Mouse (Mus musculus): ENCODE data around the gene Rufy3. TPM values are rescaled to one million over a fixed set of nuclear protein-coding genes. Genes with fewer than 3 reads are reported as not detected.

Rufy3 gene
- polyA plus RNA-seq, 1 experiment from 2014 or later, result 253 TPM

- H3K4me2 ChIP-seq (ENCODE audit: low read length), result no peak overlapping the region
- no peak overlapping the region for H3K9ac ChIP-seq (ENCODE audit: low read depth, low read length)
- H3K27me3 ChIP-seq (replicated peaks; ENCODE audit: control insufficient read depth, insufficient read depth, low read length), result no peaks in the 10 kb centered on the region
- WGBS, result 95% methylated on average over 3 of the region's 3 CpGs
- no peak overlapping the region for H3K27ac ChIP-seq (ENCODE audit: low read depth, low read length)
- peaks cover 53% of the 10 kb centered on the region for H3K36me3 ChIP-seq (ENCODE audit: control insufficient read depth, insufficient read depth, low read length)
- no peaks in the 10 kb centered on the region for H3K9me3 ChIP-seq (ENCODE audit: control insufficient read depth, low read length)
- no peak for ATAC-seq
- H3K4me1 ChIP-seq (ENCODE audit: control insufficient read depth, insufficient read depth, low read depth, low read length), result no peaks in the 10 kb centered on the region
- H3K4me3 ChIP-seq (ENCODE audit: low read length), result no peak overlapping the region
These were observed 98.3 kb downstream of the Rufy3 start for GRCm38 (mm10) chr5:88663151-88663550.

GRCm38 (mm10) chr5:88663875-88664274 is 99.0 kb downstream of the Rufy3 start:
- no peaks in the 10 kb centered on the region for H3K4me1 ChIP-seq (ENCODE audit: control insufficient read depth, insufficient read depth, low read depth, low read length)
- WGBS, result 82% methylated on average over 5 of the region's 5 CpGs
- peaks cover 49% of the 10 kb centered on the region for H3K36me3 ChIP-seq (ENCODE audit: control insufficient read depth, insufficient read depth, low read length)
- no peaks in the 10 kb centered on the region for H3K9me3 ChIP-seq (ENCODE audit: control insufficient read depth, low read length)
- H3K4me3 ChIP-seq (ENCODE audit: low read length), result no peak overlapping the region
- ATAC-seq, result no peak
- no peak overlapping the region for H3K9ac ChIP-seq (ENCODE audit: low read depth, low read length)
- H3K27me3 ChIP-seq (replicated peaks; ENCODE audit: control insufficient read depth, insufficient read depth, low read length), result no peaks in the 10 kb centered on the region
- H3K4me2 ChIP-seq (ENCODE audit: low read length), result no peak overlapping the region
- no peak overlapping the region for H3K27ac ChIP-seq (ENCODE audit: low read depth, low read length)

- H3K9me3 ChIP-seq (ENCODE audit: control insufficient read depth, low read length), result no peaks in the 10 kb centered on the region
- H3K9ac ChIP-seq (ENCODE audit: low read depth, low read length), result peak overlapping the region; percentile 99
- H3K27ac ChIP-seq (ENCODE audit: low read depth, low read length), result peak overlapping the region; percentile 97
- peaks cover 12% of the 10 kb centered on the region for H3K36me3 ChIP-seq (ENCODE audit: control insufficient read depth, insufficient read depth, low read length)
- H3K4me1 ChIP-seq (ENCODE audit: control insufficient read depth, insufficient read depth, low read depth, low read length), result peaks cover 19% of the 10 kb centered on the region
- H3K4me3 ChIP-seq (ENCODE audit: low read length), result peak overlapping the region; percentile 97
- peak; percentile 67; the same call in 1 of the 2 replicates for ATAC-seq
- H3K4me2 ChIP-seq (ENCODE audit: low read length), result peak overlapping the region; percentile 90
- H3K27me3 ChIP-seq (replicated peaks; ENCODE audit: control insufficient read depth, insufficient read depth, low read length), result no peaks in the 10 kb centered on the region
- under 1% methylated on average over 30 of the region's 47 CpGs for WGBS
These were observed 110.0 kb downstream of the Rufy3 start for GRCm38 (mm10) chr5:88674703-88675442.

- peak within 1 kb of the TSS; percentile 99 for H3K9ac ChIP-seq (ENCODE audit: low read depth, low read length)
- no peaks in the 10 kb centered on the region for H3K9me3 ChIP-seq (ENCODE audit: control insufficient read depth, low read length)
- H3K4me3 ChIP-seq (ENCODE audit: low read length), result peak within 1 kb of the TSS; percentile 97
- H3K4me2 ChIP-seq (ENCODE audit: low read length), result peak within 1 kb of the TSS; percentile 90
- H3K36me3 ChIP-seq (ENCODE audit: control insufficient read depth, insufficient read depth, low read length), result 0 out of 2 replicates have a peak, but pooled peaks cover 7% of the 10 kb centered on the region
- under 1% methylated on average over 84 of the region's 127 CpGs for WGBS
- peak; percentile 91 for ATAC-seq
- H3K4me1 ChIP-seq (ENCODE audit: control insufficient read depth, insufficient read depth, low read depth, low read length), result peaks cover 19% of the 10 kb centered on the region
- H3K27ac ChIP-seq (ENCODE audit: low read depth, low read length), result peak within 1 kb of the TSS; percentile 97
- no peaks in the 10 kb centered on the region for H3K27me3 ChIP-seq (replicated peaks; ENCODE audit: control insufficient read depth, insufficient read depth, low read length)
These were observed 110.9 kb downstream of the Rufy3 start, which contains the start of gene Grsf1 for GRCm38 (mm10) chr5:88675443-88676387. Gene Grsf1, minus strand, starts transcription at chr5:88676171.

GRCm38 (mm10) chr5:88678929-88679328 is 114.1 kb downstream of the Rufy3 start:
- peaks cover 12% of the 10 kb centered on the region for H3K4me1 ChIP-seq (ENCODE audit: control insufficient read depth, insufficient read depth, low read depth, low read length)
- ATAC-seq, result no peak
- H3K4me3 ChIP-seq (ENCODE audit: low read length), result no peak overlapping the region
- H3K27ac ChIP-seq (ENCODE audit: low read depth, low read length), result no peak overlapping the region
- H3K9me3 ChIP-seq (ENCODE audit: control insufficient read depth, low read length), result no peaks in the 10 kb centered on the region
- H3K4me2 ChIP-seq (ENCODE audit: low read length), result no peak overlapping the region
- H3K27me3 ChIP-seq (replicated peaks; ENCODE audit: control insufficient read depth, insufficient read depth, low read length), result no peaks in the 10 kb centered on the region
- no peaks in the 10 kb centered on the region for H3K36me3 ChIP-seq (ENCODE audit: control insufficient read depth, insufficient read depth, low read length)
- 46% methylated on average over 7 of the region's 7 CpGs for WGBS
- no peak overlapping the region for H3K9ac ChIP-seq (ENCODE audit: low read depth, low read length)

- H3K36me3 ChIP-seq (ENCODE audit: control insufficient read depth, insufficient read depth, low read length), result no peaks in the 10 kb centered on the region
- no peaks in the 10 kb centered on the region for H3K9me3 ChIP-seq (ENCODE audit: control insufficient read depth, low read length)
- no peaks in the 10 kb centered on the region for H3K27me3 ChIP-seq (replicated peaks; ENCODE audit: control insufficient read depth, insufficient read depth, low read length)
- H3K4me2 ChIP-seq (ENCODE audit: low read length), result no peak overlapping the region
- H3K4me3 ChIP-seq (ENCODE audit: low read length), result no peak overlapping the region
- ATAC-seq, result no peak
- no peak overlapping the region for H3K27ac ChIP-seq (ENCODE audit: low read depth, low read length)
- H3K9ac ChIP-seq (ENCODE audit: low read depth, low read length), result no peak overlapping the region
- 8% methylated on average over 6 of the region's 6 CpGs for WGBS
- H3K4me1 ChIP-seq (ENCODE audit: control insufficient read depth, insufficient read depth, low read depth, low read length), result peaks cover 9% of the 10 kb centered on the region
These were observed 114.5 kb downstream of the Rufy3 start for GRCm38 (mm10) chr5:88679341-88679740.

GRCm38 (mm10) chr5:88680567-88680966 is 115.7 kb downstream of the Rufy3 start:
- no peak overlapping the region for H3K9ac ChIP-seq (ENCODE audit: low read depth, low read length)
- H3K36me3 ChIP-seq (ENCODE audit: control insufficient read depth, insufficient read depth, low read length), result no peaks in the 10 kb centered on the region
- no peaks in the 10 kb centered on the region for H3K27me3 ChIP-seq (replicated peaks; ENCODE audit: control insufficient read depth, insufficient read depth, low read length)
- ATAC-seq, result no peak
- 81% methylated on average over 6 of the region's 6 CpGs for WGBS
- no peaks in the 10 kb centered on the region for H3K9me3 ChIP-seq (ENCODE audit: control insufficient read depth, low read length)
- H3K4me3 ChIP-seq (ENCODE audit: low read length), result no peak overlapping the region
- H3K4me2 ChIP-seq (ENCODE audit: low read length), result no peak overlapping the region
- peaks cover 5% of the 10 kb centered on the region for H3K4me1 ChIP-seq (ENCODE audit: control insufficient read depth, insufficient read depth, low read depth, low read length)
- no peak overlapping the region for H3K27ac ChIP-seq (ENCODE audit: low read depth, low read length)

- Histone ChIP-seq H3K4me3 (ENCODE audit: low read length) (no peak overlapping the region), H3K4me2 (ENCODE audit: low read length) (no peak overlapping the region), H3K36me3 (ENCODE audit: control insufficient read depth, insufficient read depth, low read length) (no peaks in the 10 kb centered on the region), H3K27ac (ENCODE audit: low read depth, low read length) (no peak overlapping the region), H3K27me3 (replicated peaks; ENCODE audit: control insufficient read depth, insufficient read depth, low read length) (no peaks in the 10 kb centered on the region), H3K9ac (ENCODE audit: low read depth, low read length) (no peak overlapping the region), H3K9me3 (ENCODE audit: control insufficient read depth, low read length) (no peaks in the 10 kb centered on the region), H3K4me1 (ENCODE audit: control insufficient read depth, insufficient read depth, low read depth, low read length) (no peaks in the 10 kb centered on the region)
- 91% methylated on average over 9 of the region's 9 CpGs for WGBS
- no peak for ATAC-seq
These were observed 118.9 kb downstream of the Rufy3 start for GRCm38 (mm10) chr5:88683706-88684105.

GRCm38 (mm10) chr5:88684226-88684625 is 119.4 kb downstream of the Rufy3 start:
- Histone ChIP-seq H3K27me3 (replicated peaks; ENCODE audit: control insufficient read depth, insufficient read depth, low read length) (no peaks in the 10 kb centered on the region), H3K4me2 (ENCODE audit: low read length) (no peak overlapping the region), H3K4me3 (ENCODE audit: low read length) (no peak overlapping the region), H3K4me1 (ENCODE audit: control insufficient read depth, insufficient read depth, low read depth, low read length) (no peaks in the 10 kb centered on the region), H3K27ac (ENCODE audit: low read depth, low read length) (no peak overlapping the region), H3K9me3 (ENCODE audit: control insufficient read depth, low read length) (no peaks in the 10 kb centered on the region), H3K36me3 (ENCODE audit: control insufficient read depth, insufficient read depth, low read length) (no peaks in the 10 kb centered on the region), H3K9ac (ENCODE audit: low read depth, low read length) (no peak overlapping the region)
- ATAC-seq, result no peak
- WGBS, result 41% methylated on average over 3 of the region's 3 CpGs

All from hindbrain, embryonic 16.5 days (tissue).